Mouse (Mus musculus) heart, adult 8-10 months (tissue): ENCODE measurements around the gene Asb4. TPM values are rescaled to one million over a fixed set of nuclear protein-coding genes. Genes with fewer than 3 reads are reported as not detected.

Source experiments
- DNase-seq: peaks from one replicate; pipeline ENCODE4 v3.0.0; 2022; ENCODE audit warnings: low spot score
- total RNA-seq, 4 experiments: library from RNA; stranded (reverse); gene quantifications; 2 replicates each; pipeline ENCODE4 v1.2.4; 2022

Asb4 gene
- total RNA-seq, 4 experiments from 2014 or later: 4.6 to 7.3 (median 5.6) TPM

- DNase-seq: no peak
These were observed 61.2 kb downstream of the Asb4 start for GRCm38 (mm10) chr6:5444331-5444898.

GRCm38 (mm10) chr6:5447013-5447412 lies 63.8 kb downstream of the Asb4 start:
- DNase-seq: no peak

- no peak for DNase-seq
These were observed 64.4 kb downstream of the Asb4 start for GRCm38 (mm10) chr6:5447546-5447945.

GRCm38 (mm10) chr6:5448396-5448795 lies 65.2 kb downstream of the Asb4 start:
- DNase-seq: no peak

GRCm38 (mm10) chr6:5449878-5450277 lies 66.7 kb downstream of the Asb4 start:
- no peak for DNase-seq

GRCm38 (mm10) chr6:5455836-5456235 lies 72.7 kb downstream of the Asb4 start:
- DNase-seq: no peak

- DNase-seq: no peak
These were observed 87.5 kb downstream of the Asb4 start for GRCm38 (mm10) chr6:5470480-5471318.

- DNase-seq: no peak
These were observed 89.5 kb downstream of the Asb4 start for GRCm38 (mm10) chr6:5472692-5473091.

- no peak for DNase-seq
These were observed 90.8 kb downstream of the Asb4 start for GRCm38 (mm10) chr6:5474021-5474420.

- no peak for DNase-seq
These were observed 97.9 kb downstream of the Asb4 start for GRCm38 (mm10) chr6:5481066-5481465.

- DNase-seq: no peak
These were observed 99.1 kb downstream of the Asb4 start for GRCm38 (mm10) chr6:5482270-5482783.

Other genes starting within 250 kb of the Asb4 start
- gene Pon1, start 189.4 kb upstream of the Asb4 start, total RNA-seq: not detected
- gene Pon3, start 127.1 kb upstream of the Asb4 start, total RNA-seq: 10 to 100 TPM; 20.0 to 29.5 (median 25.0) TPM
- gene Pon2, start 84.9 kb upstream of the Asb4 start, total RNA-seq: 10 to 100 TPM; 15.2 to 19.9 (median 18.5) TPM
- 100 to 1,000 TPM; 285 to 511 (median 332) TPM for gene Pdk4, start 112.9 kb downstream of the Asb4 start, total RNA-seq